Mouse (Mus musculus): Measurements from ENCODE around the gene Elmo2. TPM values are rescaled to one million over a fixed set of nuclear protein-coding genes. Genes with fewer than 3 reads are reported as not detected.
A peak's percentile ranks its signal among the peaks of the same experiment; 100 is the strongest.

The Elmo2 gene
- polyA plus RNA-seq, 1 experiment from 2014 or later, result 79.9 TPM

DNA sequence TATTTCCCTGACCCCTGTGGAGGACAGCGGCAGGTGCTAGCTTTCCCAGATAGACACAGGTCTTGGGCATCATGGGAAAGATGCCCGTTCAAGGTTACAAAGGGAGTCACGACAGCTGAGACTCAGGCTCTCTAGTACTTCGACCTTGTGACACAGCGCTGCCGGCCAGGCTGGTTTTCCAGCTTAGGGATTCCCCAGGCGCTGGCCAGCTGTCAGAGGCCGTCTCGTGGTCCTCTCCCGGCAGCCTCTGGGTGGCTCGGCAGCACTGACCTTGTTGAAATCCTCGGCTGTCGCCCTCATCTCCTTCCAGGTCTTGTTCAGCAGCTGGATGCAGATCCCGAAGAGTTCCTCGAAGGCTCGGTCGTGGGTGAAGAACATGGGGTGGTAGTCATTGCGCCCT, 29.7 kb downstream of the Elmo2 start:
- H3K4me3 ChIP-seq (ENCODE audit: low read depth, low read length), result no peak overlapping the region
- H3K9ac ChIP-seq (ENCODE audit: low read length), result no peak overlapping the region
- peaks cover 22% of the 10 kb centered on the region; the same call in 1 of the 2 replicates for H3K36me3 ChIP-seq (ENCODE audit: control insufficient read depth, insufficient read depth, low read length)
- ATAC-seq (ENCODE audit: low FRiP score) (no peak), DNase-seq (ENCODE audit: low spot score, missing footprints) (no peak)
- H3K27ac ChIP-seq (ENCODE audit: low read depth, low read length), result no peak overlapping the region
- no peaks in the 10 kb centered on the region for H3K27me3 ChIP-seq (ENCODE audit: control insufficient read depth, insufficient read depth, low read length)
- no peaks in the 10 kb centered on the region for H3K9me3 ChIP-seq (ENCODE audit: control insufficient read depth, low read length)
- H3K4me2 ChIP-seq, result no peak overlapping the region
- WGBS, result 89% methylated on average over 18 of the region's 18 CpGs
- no peaks in the 10 kb centered on the region for H3K4me1 ChIP-seq (ENCODE audit: control insufficient read depth, insufficient read depth, low read length)

DNA sequence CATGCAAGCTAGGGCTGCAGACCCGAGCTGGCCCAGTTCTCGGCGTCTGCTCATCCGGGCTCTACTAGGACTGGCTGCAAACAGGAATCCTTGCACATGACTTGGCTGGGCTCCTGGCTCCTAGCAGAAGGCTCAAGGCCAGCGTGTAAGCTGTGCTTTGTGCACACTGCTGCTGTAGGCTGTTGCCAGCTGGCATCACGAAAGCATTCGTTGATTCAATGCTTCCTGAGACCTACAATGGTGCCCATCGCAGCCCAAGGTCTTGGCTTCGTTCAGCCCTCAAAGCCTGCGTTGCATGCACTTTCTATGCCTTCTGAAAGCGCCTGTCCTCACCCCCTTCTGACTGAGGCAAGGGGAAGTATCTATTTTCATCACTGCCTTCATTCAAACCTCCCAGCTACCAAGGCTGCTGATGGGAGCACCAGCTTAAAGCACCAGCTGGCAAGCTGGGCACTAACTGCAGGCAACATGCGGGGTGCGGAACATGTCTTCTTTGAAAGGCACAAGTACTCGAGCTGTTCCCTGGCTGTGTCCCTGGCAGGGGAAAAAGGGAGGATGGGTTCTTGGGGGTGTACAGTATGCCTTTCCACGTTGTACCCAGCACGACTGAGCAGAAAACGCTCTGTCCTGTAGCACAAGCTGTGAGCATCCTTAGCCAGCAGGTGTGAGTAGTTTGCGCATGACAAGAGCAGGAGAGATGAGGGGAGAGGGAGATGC, 37.8 kb downstream of the Elmo2 start:
- no peak for ATAC-seq (ENCODE audit: low FRiP score)
- H3K4me2 ChIP-seq, result peak overlapping the region; percentile 97
- no peak overlapping the region for H3K27ac ChIP-seq (ENCODE audit: low read depth, low read length)
- no peaks in the 10 kb centered on the region for H3K9me3 ChIP-seq (ENCODE audit: control insufficient read depth, low read length)
- WGBS, result 71% methylated on average over 18 of the region's 18 CpGs
- H3K9ac ChIP-seq (ENCODE audit: low read length), result peak overlapping the region; percentile 71
- H3K4me3 ChIP-seq (ENCODE audit: low read depth, low read length), result peak overlapping the region; percentile 64; the same call in 1 of the 2 replicates
- DNase-seq (ENCODE audit: low spot score, missing footprints), result peak; percentile 89
- H3K4me1 ChIP-seq (ENCODE audit: control insufficient read depth, insufficient read depth, low read length), result peaks cover 15% of the 10 kb centered on the region
- H3K36me3 ChIP-seq (ENCODE audit: control insufficient read depth, insufficient read depth, low read length), result peaks cover 9% of the 10 kb centered on the region; the same call in 1 of the 2 replicates
- H3K27me3 ChIP-seq (ENCODE audit: control insufficient read depth, insufficient read depth, low read length), result no peaks in the 10 kb centered on the region

DNA sequence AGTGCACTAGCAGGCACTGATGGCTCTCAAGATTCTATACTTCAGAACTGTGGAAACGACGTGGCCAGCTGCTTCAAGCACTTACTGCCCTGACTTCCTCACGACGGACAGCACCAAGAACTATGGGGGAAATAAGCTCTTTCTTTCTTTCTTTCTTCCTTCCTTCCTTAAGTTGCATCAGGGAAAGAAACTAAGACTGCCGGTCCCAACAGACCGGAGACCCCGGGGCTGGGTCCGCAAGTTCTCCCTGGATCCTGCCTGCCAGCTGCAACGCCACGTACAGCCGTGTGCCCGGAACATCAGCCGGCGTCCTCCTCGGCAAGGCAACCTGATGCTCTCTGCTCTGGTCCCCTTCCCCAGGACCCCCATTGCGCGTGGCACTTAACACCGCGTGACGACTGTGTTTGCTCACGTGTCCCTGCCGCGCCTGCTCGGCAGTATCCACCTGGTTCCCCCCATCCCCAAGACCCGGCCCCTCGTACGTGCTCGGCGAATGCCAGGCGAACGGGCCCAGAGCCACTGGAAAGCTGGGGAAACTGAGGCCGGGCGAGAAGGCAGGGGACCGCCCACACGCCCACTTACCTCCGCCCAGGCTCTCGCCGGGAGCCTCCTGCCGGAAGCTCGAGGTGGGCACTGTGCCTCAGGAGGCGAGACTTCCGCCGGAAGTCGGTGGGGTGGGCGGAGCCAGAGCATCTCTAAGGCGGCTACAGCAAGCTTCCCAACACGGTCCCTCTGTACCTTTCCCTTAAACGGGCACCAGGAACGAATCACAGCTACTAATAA, 38.9 kb downstream of the Elmo2 start, which contains the start of gene Slc35c2:
Gene Slc35c2, minus strand, starts transcription at position 668 of the 783 bp plus-strand sequence.
- peak; percentile 92 for ATAC-seq (ENCODE audit: low FRiP score)
- 2% methylated on average over 49 of the region's 49 CpGs for WGBS

DNA sequence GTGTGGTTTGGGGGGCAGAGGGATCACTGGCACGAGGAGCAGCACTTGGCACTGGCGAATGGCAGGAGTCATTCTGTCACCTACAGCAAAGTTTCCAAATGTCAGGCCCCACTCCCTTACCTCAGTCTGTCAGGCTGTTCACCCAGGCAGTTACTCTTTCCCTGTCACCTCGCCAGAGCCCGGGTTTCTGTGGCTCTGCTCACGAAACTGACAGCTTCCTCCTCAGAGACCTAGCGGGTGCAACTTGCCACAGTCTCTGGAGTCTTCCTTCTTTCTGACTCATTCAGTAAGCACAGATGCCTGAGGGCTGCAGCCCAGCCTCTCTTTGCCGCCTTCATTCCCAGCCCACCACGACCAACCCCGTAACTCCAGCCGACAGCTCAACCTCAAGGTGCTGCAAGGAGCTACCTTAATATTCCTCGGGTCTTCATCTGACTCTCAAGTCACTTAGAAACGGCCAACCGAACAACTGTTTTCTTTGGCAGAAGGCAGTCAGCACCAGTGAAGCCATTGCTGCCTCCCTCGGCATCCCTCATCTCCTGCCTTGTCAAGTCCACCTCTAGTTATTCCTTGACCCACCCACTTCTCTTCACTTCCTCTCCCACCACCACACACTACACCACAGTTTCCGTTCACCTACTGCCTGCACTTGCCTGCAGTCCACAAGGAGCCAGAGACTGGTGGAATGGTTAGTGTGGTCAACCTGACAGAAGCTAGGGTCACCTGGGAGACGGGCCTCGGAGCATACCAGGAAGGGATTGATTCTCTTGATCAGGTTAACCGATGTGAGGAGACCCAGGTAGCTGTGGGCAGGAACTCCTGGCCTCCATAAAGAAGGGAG, 39.7 kb downstream of the Elmo2 start:
- no peak for ATAC-seq (ENCODE audit: low FRiP score)
- Histone ChIP-seq H3K27ac (ENCODE audit: low read depth, low read length) (no peak overlapping the region), H3K9ac (ENCODE audit: low read length) (peak overlapping the region; percentile 71)

More for the DNA sequence above, 38.9 kb downstream of the Elmo2 start, which contains the start of gene Slc35c2:
- no peaks in the 10 kb centered on the region for H3K27me3 ChIP-seq (ENCODE audit: control insufficient read depth, insufficient read depth, low read length)
- H3K9me3 ChIP-seq (ENCODE audit: control insufficient read depth, low read length), result no peaks in the 10 kb centered on the region
- peak within 1 kb of the TSS; percentile 71 for H3K9ac ChIP-seq (ENCODE audit: low read length)
- peak within 1 kb of the TSS; percentile 36; the same call in 1 of the 2 replicates for H3K27ac ChIP-seq (ENCODE audit: low read depth, low read length)
- H3K4me1 ChIP-seq (ENCODE audit: control insufficient read depth, insufficient read depth, low read length), result peaks cover 15% of the 10 kb centered on the region
- H3K4me2 ChIP-seq, result peak within 1 kb of the TSS; percentile 97
- peaks cover 8% of the 10 kb centered on the region for H3K36me3 ChIP-seq (ENCODE audit: control insufficient read depth, insufficient read depth, low read length)
- DNase-seq (ENCODE audit: low spot score, missing footprints), result peak; percentile 99
- H3K4me3 ChIP-seq (ENCODE audit: low read depth, low read length), result peak within 1 kb of the TSS; percentile 64

DNA sequence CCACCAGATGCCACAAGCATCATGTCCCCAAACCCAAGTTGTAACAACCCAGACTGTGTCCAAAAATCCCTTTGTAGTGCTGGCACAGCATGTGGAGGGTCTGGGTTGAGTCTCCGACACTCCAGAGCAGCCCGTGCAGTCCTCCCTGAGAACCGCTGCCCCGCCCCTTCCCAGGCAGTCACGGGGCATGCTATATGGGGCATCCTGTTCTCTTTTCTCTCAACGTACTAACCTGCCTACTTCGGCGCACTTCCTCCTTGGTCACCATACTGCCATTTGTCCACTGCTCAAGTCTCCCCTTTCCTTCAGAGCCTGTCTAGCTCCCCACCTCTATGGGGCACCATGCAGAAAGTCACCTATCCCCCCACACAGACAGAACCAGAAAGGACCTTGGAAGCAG, 40.7 kb downstream of the Elmo2 start:
- Histone ChIP-seq H3K27ac (ENCODE audit: low read depth, low read length) (no peak overlapping the region), H3K4me2 (no peak overlapping the region), H3K9ac (ENCODE audit: low read length) (no peak overlapping the region), H3K36me3 (ENCODE audit: control insufficient read depth, insufficient read depth, low read length) (peaks cover 3% of the 10 kb centered on the region; the same call in 1 of the 2 replicates), H3K9me3 (ENCODE audit: control insufficient read depth, low read length) (no peaks in the 10 kb centered on the region), H3K4me3 (ENCODE audit: low read depth, low read length) (no peak overlapping the region), H3K27me3 (ENCODE audit: control insufficient read depth, insufficient read depth, low read length) (no peaks in the 10 kb centered on the region), H3K4me1 (ENCODE audit: control insufficient read depth, insufficient read depth, low read length) (peaks cover 15% of the 10 kb centered on the region)
- DNase-seq (ENCODE audit: low spot score, missing footprints), result no peak
- WGBS, result 87% methylated on average over 8 of the region's 8 CpGs
- ATAC-seq (ENCODE audit: low FRiP score), result no peak

More for the DNA sequence above, 39.7 kb downstream of the Elmo2 start:
- no peaks in the 10 kb centered on the region for H3K9me3 ChIP-seq (ENCODE audit: control insufficient read depth, low read length)
- no peak for DNase-seq (ENCODE audit: low spot score, missing footprints)
- peaks cover 15% of the 10 kb centered on the region for H3K4me1 ChIP-seq (ENCODE audit: control insufficient read depth, insufficient read depth, low read length)
- peak overlapping the region; percentile 64 for H3K4me3 ChIP-seq (ENCODE audit: low read depth, low read length)
- peak overlapping the region; percentile 97 for H3K4me2 ChIP-seq
- H3K36me3 ChIP-seq (ENCODE audit: control insufficient read depth, insufficient read depth, low read length), result peaks cover 3% of the 10 kb centered on the region
- 70% methylated on average over 18 of the region's 18 CpGs for WGBS
- H3K27me3 ChIP-seq (ENCODE audit: control insufficient read depth, insufficient read depth, low read length), result no peaks in the 10 kb centered on the region

DNA sequence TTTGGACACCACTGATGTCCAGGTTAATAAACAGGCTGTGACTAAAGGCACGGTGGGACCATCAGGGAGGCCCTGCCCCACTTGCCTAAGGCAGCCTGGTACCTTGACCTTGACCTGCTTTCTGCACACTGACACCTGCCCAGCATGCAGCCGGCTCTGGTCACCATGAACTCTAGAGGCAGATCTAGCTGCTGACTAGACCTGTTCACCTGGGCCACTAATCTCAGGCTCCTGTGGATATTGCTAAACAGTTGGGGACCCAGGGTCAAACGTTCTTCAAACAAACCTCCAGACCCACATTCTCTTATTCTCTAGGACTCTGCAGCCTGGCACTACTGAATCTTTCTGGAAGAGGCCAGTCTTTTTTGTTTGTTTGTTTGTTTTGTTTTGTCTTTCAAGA, 41.2 kb downstream of the Elmo2 start:
- Histone ChIP-seq H3K4me2 (no peak overlapping the region), H3K4me1 (ENCODE audit: control insufficient read depth, insufficient read depth, low read length) (peaks cover 16% of the 10 kb centered on the region), H3K27ac (ENCODE audit: low read depth, low read length) (no peak overlapping the region), H3K4me3 (ENCODE audit: low read depth, low read length) (no peak overlapping the region), H3K36me3 (ENCODE audit: control insufficient read depth, insufficient read depth, low read length) (no peaks in the 10 kb centered on the region; the same call in 1 of the 2 replicates), H3K27me3 (ENCODE audit: control insufficient read depth, insufficient read depth, low read length) (no peaks in the 10 kb centered on the region), H3K9ac (ENCODE audit: low read length) (no peak overlapping the region), H3K9me3 (ENCODE audit: control insufficient read depth, low read length) (no peaks in the 10 kb centered on the region)
- DNase-seq (ENCODE audit: low spot score, missing footprints) (no peak), ATAC-seq (ENCODE audit: low FRiP score) (no peak)
- WGBS, result 92% methylated on average over 3 of the region's 3 CpGs

DNA sequence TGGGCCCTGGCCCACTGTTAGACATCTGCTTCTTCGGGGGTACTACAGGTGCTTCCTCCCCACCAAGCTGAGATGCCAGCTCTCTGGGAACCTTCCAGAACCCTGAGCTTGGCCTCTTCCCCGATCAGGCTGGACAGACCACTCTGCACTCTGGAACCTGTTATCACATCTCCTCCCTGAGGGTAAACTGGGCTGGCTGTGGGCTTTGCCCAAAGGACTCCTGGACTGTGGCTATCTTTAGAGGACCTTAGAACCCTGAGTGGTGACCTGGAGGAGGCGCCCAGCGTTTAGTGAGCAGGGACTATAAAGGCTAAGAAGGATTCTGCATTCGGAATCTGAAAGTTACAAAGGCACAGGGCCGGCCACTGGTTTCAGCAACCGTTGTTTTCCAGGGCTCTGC, 41.9 kb downstream of the Elmo2 start:
- Histone ChIP-seq H3K4me1 (ENCODE audit: control insufficient read depth, insufficient read depth, low read length) (peaks cover 22% of the 10 kb centered on the region), H3K4me3 (ENCODE audit: low read depth, low read length) (no peak overlapping the region), H3K27me3 (ENCODE audit: control insufficient read depth, insufficient read depth, low read length) (no peaks in the 10 kb centered on the region), H3K27ac (ENCODE audit: low read depth, low read length) (no peak overlapping the region), H3K9ac (ENCODE audit: low read length) (no peak overlapping the region), H3K4me2 (no peak overlapping the region), H3K36me3 (ENCODE audit: control insufficient read depth, insufficient read depth, low read length) (no peaks in the 10 kb centered on the region; the same call in 1 of the 2 replicates), H3K9me3 (ENCODE audit: control insufficient read depth, low read length) (no peaks in the 10 kb centered on the region)
- no peak for DNase-seq (ENCODE audit: low spot score, missing footprints)
- ATAC-seq (ENCODE audit: low FRiP score), result no peak
- WGBS, result 92% methylated on average over 7 of the region's 7 CpGs

DNA sequence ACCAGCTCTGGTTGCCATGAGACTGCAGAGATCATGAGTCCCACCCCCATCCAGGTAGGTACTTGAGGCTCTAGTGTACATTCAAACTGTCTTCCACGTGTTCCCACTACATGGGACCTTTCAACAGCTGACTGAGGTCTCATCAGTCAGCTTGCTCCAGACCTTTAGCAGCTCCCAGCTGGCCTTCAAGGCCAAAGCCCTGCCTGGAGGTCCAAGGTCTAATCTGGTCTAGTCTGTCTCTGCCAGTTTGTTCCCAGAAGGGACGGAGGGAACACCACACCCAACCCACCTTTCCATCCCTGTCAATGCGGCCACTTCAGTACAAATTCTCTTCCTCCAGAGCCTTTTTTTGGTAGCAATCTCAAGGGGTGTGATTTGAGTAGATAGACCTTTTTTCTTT, 42.6 kb downstream of the Elmo2 start:
- no peaks in the 10 kb centered on the region; the same call in 1 of the 2 replicates for H3K36me3 ChIP-seq (ENCODE audit: control insufficient read depth, insufficient read depth, low read length)
- DNase-seq (ENCODE audit: low spot score, missing footprints) (no peak), ATAC-seq (ENCODE audit: low FRiP score) (no peak)
- H3K9ac ChIP-seq (ENCODE audit: low read length), result no peak overlapping the region
- peaks cover 26% of the 10 kb centered on the region for H3K4me1 ChIP-seq (ENCODE audit: control insufficient read depth, insufficient read depth, low read length)
- no peaks in the 10 kb centered on the region for H3K27me3 ChIP-seq (ENCODE audit: control insufficient read depth, insufficient read depth, low read length)
- H3K9me3 ChIP-seq (ENCODE audit: control insufficient read depth, low read length), result no peaks in the 10 kb centered on the region
- H3K4me3 ChIP-seq (ENCODE audit: low read depth, low read length), result no peak overlapping the region
- no peak overlapping the region for H3K27ac ChIP-seq (ENCODE audit: low read depth, low read length)
- 95% methylated on average over 3 of the region's 3 CpGs for WGBS
- no peak overlapping the region for H3K4me2 ChIP-seq
